Mouse (Mus musculus) C2C12 (cell line): Measurements from ENCODE around the gene Tmem205. TPM values are rescaled to one million over a fixed set of nuclear protein-coding genes. Genes with fewer than 3 reads are reported as not detected.

Experiments used
- H3K27me3 ChIP-seq: one replicate; pipeline ENCODE4 v1.6.1; 2011; ENCODE audit not compliant: control insufficient read depth, insufficient read depth, insufficient read length
- H3K36me3 ChIP-seq: one replicate; pipeline ENCODE4 v1.6.1; 2011; ENCODE audit not compliant: control insufficient read depth, insufficient read depth
- H3K4me3 ChIP-seq: one replicate; pipeline ENCODE4 v1.5.1; 2011; ENCODE audit warnings: mild to moderate bottlenecking, control low read depth; ENCODE audit not compliant: poor library complexity, insufficient read depth, severe bottlenecking
- H3K79me2 ChIP-seq: one replicate; pipeline ENCODE4 v1.6.1; 2011; ENCODE audit not compliant: control insufficient read depth, insufficient read depth
- H3K79me3 ChIP-seq: one replicate; pipeline ENCODE4 v1.6.1; 2011; ENCODE audit warnings: low read depth, control low read depth
- H3ac ChIP-seq: one replicate; pipeline ENCODE3; 2011; ENCODE audit warnings: low read depth; ENCODE audit not compliant: control insufficient read depth, insufficient read length
- CEBPB ChIP-seq: IDR thresholded peaks from one replicate; pipeline ENCODE4 v1.6.1; 2011; ENCODE audit warnings: low read depth, mild to moderate bottlenecking, control low read depth, moderate library complexity
- CTCF ChIP-seq: IDR thresholded peaks from one replicate; pipeline ENCODE4 v1.5.1; 2011; ENCODE audit not compliant: control insufficient read depth, insufficient read depth, insufficient read length
- FOSL1 ChIP-seq: IDR thresholded peaks from one replicate; pipeline ENCODE4 v1.8.0; 2011; ENCODE audit warnings: mild to moderate bottlenecking, low read length; ENCODE audit not compliant: poor library complexity, insufficient read depth, severe bottlenecking
- MAX ChIP-seq: IDR thresholded peaks from one replicate; pipeline ENCODE4 v1.6.1; 2011; ENCODE audit warnings: mild to moderate bottlenecking, control low read depth
- MYOD1 ChIP-seq: IDR thresholded peaks from one replicate; pipeline ENCODE4 v1.6.1; 2011; ENCODE audit warnings: low read depth; ENCODE audit not compliant: control insufficient read depth, insufficient read length
- MYOG ChIP-seq: IDR thresholded peaks from one replicate; pipeline ENCODE4 v1.6.1; 2011; ENCODE audit not compliant: control insufficient read depth, insufficient read length; ENCODE audit errors: extremely low read depth
- USF1 ChIP-seq: IDR thresholded peaks from one replicate; pipeline ENCODE4 v1.6.1; 2011; ENCODE audit warnings: low read depth, mild to moderate bottlenecking, control low read depth, moderate library complexity
- polyA plus RNA-seq: library from polyadenylated mRNA; unstranded; fragments of >200 nt; fragmentation: generic; extraction: Trizol; gene quantifications from one replicate; pipeline ENCODE4 v1.2.1, GENCODE M21; 2012; ENCODE audit warnings: missing spikeins

Gene Tmem205
- polyA plus RNA-seq, 1 experiment: 17.2 TPM

GRCm38 (mm10) chr9:21901223-21901820 is 26.0 kb downstream of the Tmem205 start:
- peaks cover 1% of the 10 kb centered on the region for H3K27me3 ChIP-seq
- H3K79me3 ChIP-seq: no peaks in the 10 kb centered on the region
- H3K79me2 ChIP-seq: no peaks in the 10 kb centered on the region
- H3K36me3 ChIP-seq: no peaks in the 10 kb centered on the region
- H3ac ChIP-seq: no peak overlapping the region
- H3K4me3 ChIP-seq: no peak overlapping the region
- TF ChIP-seq MYOD1 (no peak), MAX (no peak), MYOG (no peak), CTCF (no peak), CEBPB (no peak), USF1 (no peak)

GRCm38 (mm10) chr9:21889229-21889628 is 38.1 kb downstream of the Tmem205 start:
- no peak overlapping the region for H3K4me3 ChIP-seq
- TF ChIP-seq MYOD1 (no peak), CEBPB (no peak), CTCF (no peak), USF1 (no peak), FOSL1 (no peak), MYOG (no peak), MAX (no peak)
- no peaks in the 10 kb centered on the region for H3K79me2 ChIP-seq
- H3ac ChIP-seq: no peak overlapping the region
- peaks cover 20% of the 10 kb centered on the region for H3K27me3 ChIP-seq
- H3K79me3 ChIP-seq: no peaks in the 10 kb centered on the region
- no peaks in the 10 kb centered on the region for H3K36me3 ChIP-seq

DNA sequence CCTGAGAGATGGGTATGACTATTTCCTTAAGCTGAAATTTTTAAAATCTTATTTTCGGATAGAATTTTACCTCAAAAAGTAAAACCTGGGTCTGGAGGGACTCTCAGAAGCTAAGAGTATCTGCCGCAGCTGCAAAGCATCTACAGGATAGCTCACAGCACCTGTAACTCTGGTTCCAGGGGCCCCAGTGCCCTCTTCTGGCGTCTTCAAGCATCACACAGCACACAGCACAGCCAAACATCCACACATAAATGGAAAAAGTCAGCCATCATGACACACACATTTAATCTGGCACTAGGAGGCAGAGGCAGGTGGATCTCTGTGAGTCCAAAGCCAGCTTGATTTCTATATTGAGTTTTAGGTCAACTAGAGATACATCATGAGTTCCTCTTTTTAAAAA is 50.8 kb downstream of the Tmem205 start:
- Histone ChIP-seq H3ac (no peak overlapping the region), H3K79me2 (no peaks in the 10 kb centered on the region), H3K36me3 (no peaks in the 10 kb centered on the region), H3K79me3 (no peaks in the 10 kb centered on the region), H3K27me3 (peaks cover 28% of the 10 kb centered on the region), H3K4me3 (no peak overlapping the region)
- no peak for TF ChIP-seq MYOD1
- TF ChIP-seq MYOG: no peak
- TF ChIP-seq MAX: no peak
- no peak for TF ChIP-seq CEBPB
- TF ChIP-seq USF1: no peak
- TF ChIP-seq FOSL1: no peak
- no peak for TF ChIP-seq CTCF

GRCm38 (mm10) chr9:21872204-21872603 is 55.2 kb downstream of the Tmem205 start:
- no peak for TF ChIP-seq CEBPB
- H3K36me3 ChIP-seq: no peaks in the 10 kb centered on the region
- H3K4me3 ChIP-seq: no peak overlapping the region
- no peaks in the 10 kb centered on the region for H3K79me2 ChIP-seq
- H3K79me3 ChIP-seq: no peaks in the 10 kb centered on the region
- H3ac ChIP-seq: no peak overlapping the region
- H3K27me3 ChIP-seq: peaks cover 32% of the 10 kb centered on the region

Other genes with a start within 250 kb of the Tmem205 start
- 58.3 TPM for gene Ldlr, start 204.1 kb downstream of the Tmem205 start, polyA plus RNA-seq
- 80.1 TPM for gene Spc24, start 167.3 kb downstream of the Tmem205 start, polyA plus RNA-seq
- 43.3 TPM for gene Kank2, start 128.8 kb downstream of the Tmem205 start, polyA plus RNA-seq
- gene Angptl8, start 92.0 kb downstream of the Tmem205 start, polyA plus RNA-seq: 0.04 TPM
- 12.1 TPM for gene Dock6, start 74.9 kb downstream of the Tmem205 start, polyA plus RNA-seq
- gene Rab3d, start 9.4 kb downstream of the Tmem205 start, polyA plus RNA-seq: 12.2 TPM
- gene Ccdc159, start 85 bp downstream of the Tmem205 start, polyA plus RNA-seq: 1.1 TPM
- gene Plppr2, start 9.5 kb upstream of the Tmem205 start, polyA plus RNA-seq: 11.6 TPM
- 8.7 TPM for gene Swsap1, start 28.2 kb upstream of the Tmem205 start, polyA plus RNA-seq
- 6.3 TPM for gene Epor, start 36.0 kb upstream of the Tmem205 start, polyA plus RNA-seq
- 7.0 TPM for gene Rgl3, start 61.9 kb upstream of the Tmem205 start, polyA plus RNA-seq
- 0.21 TPM for gene Ccdc151, start 75.1 kb upstream of the Tmem205 start, polyA plus RNA-seq
- gene Prkcsh, start 75.2 kb upstream of the Tmem205 start, polyA plus RNA-seq: 134 TPM
- gene Elavl3, start 124.5 kb upstream of the Tmem205 start, polyA plus RNA-seq: 0.02 TPM
- not detected for gene Gm49318, start 143.7 kb upstream of the Tmem205 start, polyA plus RNA-seq
- 8.0 TPM for gene Zfp653, start 143.8 kb upstream of the Tmem205 start, polyA plus RNA-seq
- gene Ecsit, start 157.9 kb upstream of the Tmem205 start, polyA plus RNA-seq: 32.6 TPM
- gene Cnn1, start 171.7 kb upstream of the Tmem205 start, polyA plus RNA-seq: 52.4 TPM
- 183 TPM for gene Elof1, start 189.6 kb upstream of the Tmem205 start, polyA plus RNA-seq
- gene Acp5, start 208.2 kb upstream of the Tmem205 start, polyA plus RNA-seq: 0.08 TPM
- 47.9 TPM for gene Pigyl, start 229.3 kb upstream of the Tmem205 start, polyA plus RNA-seq